Mouse (Mus musculus) urinary bladder, postnatal 14 days (tissue): ENCODE data around the gene Olfr493.

Experiments used
- DNase-seq: peaks from one replicate; pipeline ENCODE4 v3.0.0; 2021; ENCODE audit warnings: low spot score

Olfr493 gene

DNA sequence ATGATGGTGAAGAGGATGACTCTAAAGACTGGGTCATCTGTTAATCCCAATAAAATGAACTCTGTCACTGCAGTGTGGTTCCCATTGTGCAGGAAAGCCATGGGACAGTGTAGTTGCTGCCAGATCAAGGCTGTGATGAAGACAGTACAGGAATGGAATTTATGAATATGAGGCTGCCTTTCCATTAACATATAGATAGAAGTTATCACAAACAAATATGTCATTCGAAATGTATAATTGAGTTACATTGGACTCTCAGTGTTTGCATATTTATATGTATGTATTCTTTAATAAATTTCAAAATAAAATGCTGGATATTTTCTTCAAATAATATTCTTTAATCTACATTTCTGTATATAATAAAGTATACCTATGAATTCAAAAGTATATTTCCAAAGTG lies at the start of gene Olfr493:
Gene Olfr493 (minus strand): TSS at position 101 of the 400 bp plus-strand sequence.
- no peak for DNase-seq

DNA sequence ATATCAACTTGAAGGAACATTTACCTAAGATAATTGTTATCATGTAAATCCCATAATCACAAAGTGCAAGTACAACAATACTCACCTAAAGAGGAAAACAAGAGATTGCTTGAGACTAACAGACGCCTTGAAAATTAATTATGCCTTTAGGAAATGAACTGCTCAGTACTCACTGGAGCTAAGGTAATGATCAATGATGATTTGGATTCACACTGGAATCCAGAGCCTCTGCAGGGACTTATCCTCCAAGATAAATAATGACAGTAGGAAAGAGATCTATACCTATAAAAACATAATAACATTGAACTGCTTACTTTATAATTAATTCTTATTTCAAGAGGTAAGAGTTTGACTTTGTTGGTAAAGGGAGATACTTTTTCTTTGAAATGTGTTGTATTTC lies 46.1 kb upstream of the Olfr493 start, which contains the start of gene Olfr495:
Gene Olfr495 (plus strand): TSS at position 301 of the 400 bp plus-strand sequence.
- DNase-seq, result no peak

DNA sequence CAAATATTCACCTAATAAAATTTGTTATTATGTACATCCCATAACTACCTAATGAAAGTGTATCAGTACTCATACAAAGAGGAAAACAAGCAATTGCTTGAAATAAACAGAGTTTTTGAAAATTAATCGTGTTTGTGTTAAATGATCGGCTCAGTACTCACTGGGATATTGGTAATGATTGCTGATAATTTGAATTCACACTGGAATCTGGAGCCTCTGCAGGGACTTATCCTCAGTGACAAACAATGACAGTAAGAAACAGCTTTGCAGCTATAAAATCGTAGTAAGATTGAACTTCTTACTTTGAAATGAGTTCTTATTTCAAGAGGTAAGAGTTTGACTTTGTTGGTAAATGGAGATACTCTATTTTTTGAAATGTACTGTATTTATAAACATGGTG lies 18.3 kb upstream of the Olfr493 start, which contains the start of gene Olfr494:
Gene Olfr494 (plus strand): TSS at position 301 of the 400 bp plus-strand sequence.
- no peak for DNase-seq

DNA sequence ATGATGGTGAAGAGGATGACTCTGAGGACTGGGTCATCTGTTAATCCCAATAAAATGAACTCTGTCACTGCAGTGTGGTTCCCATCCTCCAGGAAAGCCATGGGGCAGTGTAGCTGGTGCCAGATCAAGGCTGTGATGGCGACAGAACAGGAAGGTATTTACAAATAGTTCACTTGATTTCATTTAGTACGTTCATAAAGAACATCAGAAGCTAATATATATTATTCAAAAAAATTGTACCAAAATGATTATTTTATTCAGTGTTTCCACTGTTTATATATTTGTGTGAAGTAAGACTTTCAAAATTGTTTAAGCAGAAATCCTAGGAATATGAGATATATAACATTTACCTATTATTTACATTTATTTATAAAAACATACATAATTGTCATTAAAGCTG lies 23.2 kb downstream of the Olfr493 start, which contains the start of gene Olfr492:
Gene Olfr492 (minus strand): TSS at position 101 of the 400 bp plus-strand sequence.
- DNase-seq, result no peak

DNA sequence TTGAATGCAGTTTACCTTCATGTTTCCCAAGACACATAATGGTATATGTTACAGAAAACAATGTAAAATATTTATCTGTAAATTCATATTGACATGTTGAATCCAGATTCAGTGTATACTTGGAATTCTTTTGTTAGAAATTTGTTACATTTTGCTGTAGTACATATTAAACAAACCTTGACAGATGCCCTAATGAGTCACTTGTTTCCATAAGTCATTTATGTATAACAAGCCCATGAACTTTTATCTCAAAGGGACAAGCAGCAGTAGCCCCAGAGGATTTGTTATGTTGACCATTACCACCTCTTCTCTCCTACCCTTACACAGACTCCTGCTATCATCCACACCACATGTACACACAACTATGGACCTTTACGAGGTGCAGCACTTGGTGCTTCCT lies 33.6 kb downstream of the Olfr493 start, which contains the start of gene Olfr491:
Gene Olfr491 (plus strand): TSS at position 301 of the 400 bp plus-strand sequence.
- no peak for DNase-seq
